Mouse (Mus musculus) limb, embryonic 11.5 days (tissue): ENCODE data around the gene Rnf215. TPM values are rescaled to one million over a fixed set of nuclear protein-coding genes. Genes with fewer than 3 reads are reported as not detected.

ENCODE experiments used
- ATAC-seq: fragments of 200-750 bp; cut with Nextera tagmentation; 2 replicates; pipeline ENCODE4 v1.8.0; 2017; ENCODE audit warnings: low read depth; ENCODE audit not compliant: insufficient number of reproducible peaks, low FRiP score, low TSS enrichment
- DNase-seq: peaks from one replicate; pipeline ENCODE4 v3.0.0-alpha.2; 2015; ENCODE audit warnings: low spot score
- H3K27ac ChIP-seq: fragments of 300-500 bp; sonication (generic); replicated peaks from 2 replicates; pipeline ENCODE4 v1.5.1; 2014; ENCODE audit warnings: low read depth, mild to moderate bottlenecking, low read length
- H3K27me3 ChIP-seq: fragments of 300-500 bp; sonication (generic); 2 replicates; pipeline ENCODE4 v1.6.1; 2014; ENCODE audit warnings: mild to moderate bottlenecking, low read length, mixed read lengths; ENCODE audit not compliant: control insufficient read depth, insufficient read depth
- H3K36me3 ChIP-seq: fragments of 300-500 bp; sonication (generic); 2 replicates; pipeline ENCODE4 v1.6.1; 2014; ENCODE audit warnings: mild to moderate bottlenecking, low read length, moderate library complexity, mixed read lengths; ENCODE audit not compliant: control insufficient read depth, insufficient read depth
- H3K4me1 ChIP-seq: fragments of 300-500 bp; sonication (generic); 2 replicates; pipeline ENCODE4 v1.6.1; 2014; ENCODE audit warnings: low read length, mixed read lengths; ENCODE audit not compliant: control insufficient read depth, insufficient read depth
- H3K4me2 ChIP-seq: fragments of 300-500 bp; sonication (generic); 2 replicates; pipeline ENCODE4 v1.6.1; 2014; ENCODE audit warnings: low read depth, mild to moderate bottlenecking, moderate library complexity; ENCODE audit not compliant: severe bottlenecking
- H3K4me3 ChIP-seq: fragments of 300-500 bp; sonication (generic); 2 replicates; pipeline ENCODE4 v1.5.1; 2014; ENCODE audit warnings: low read depth, low read length
- H3K9ac ChIP-seq: fragments of 300-500 bp; sonication (generic); 2 replicates; pipeline ENCODE4 v1.6.1; 2014; ENCODE audit warnings: mild to moderate bottlenecking, low read length
- H3K9me3 ChIP-seq: fragments of 300-500 bp; sonication (generic); 2 replicates; pipeline ENCODE4 v1.6.1; 2016; ENCODE audit warnings: low read length; ENCODE audit not compliant: control insufficient read depth
- WGBS: fragments of 180-500 bp; shearing (Covaris S2); extraction: QIAGEN DNeasy Blood & Tissue Kit; methylation state at CpG from one replicate; pipeline ENCODE4 v1.1.7; 2014; 5-methylcytosine and 5-hydroxymethylcytosine counted together
- polyA plus RNA-seq: library from polyadenylated mRNA; unstranded; fragments of >200 nt; fragmentation: Nextera tagmentation; extraction: Ambion mirVana; gene quantifications from 2 replicates; pipeline ENCODE4 v1.2.1, GENCODE M21; 2014

The Rnf215 gene
- polyA plus RNA-seq, result 24.3 and 28.9 TPM in 2 replicates

- Histone ChIP-seq H3K27ac (peak within 1 kb of the TSS; percentile 36; the same call in 1 of the 2 replicates), H3K4me1 (peaks cover 5% of the 10 kb centered on the region; the same call in 1 of the 2 replicates), H3K36me3 (0 out of 2 replicates have a peak, but pooled peaks cover 2% of the 10 kb centered on the region), H3K4me2 (peak within 1 kb of the TSS; percentile 75), H3K9me3 (no peaks in the 10 kb centered on the region; the same call in 1 of the 2 replicates), H3K4me3 (peak within 1 kb of the TSS; percentile 89), H3K9ac (peak within 1 kb of the TSS; percentile 96), H3K27me3 (no peaks in the 10 kb centered on the region)
- peak; percentile 96 for DNase-seq
- peak; percentile 85 for ATAC-seq
- WGBS, result 4% methylated on average over 62 of the region's 66 CpGs
Measured at GRCm38 (mm10) chr11:4134986-4135935, at the start of gene Rnf215. Gene Rnf215, plus strand, starts transcription at chr11:4135202.

DNA sequence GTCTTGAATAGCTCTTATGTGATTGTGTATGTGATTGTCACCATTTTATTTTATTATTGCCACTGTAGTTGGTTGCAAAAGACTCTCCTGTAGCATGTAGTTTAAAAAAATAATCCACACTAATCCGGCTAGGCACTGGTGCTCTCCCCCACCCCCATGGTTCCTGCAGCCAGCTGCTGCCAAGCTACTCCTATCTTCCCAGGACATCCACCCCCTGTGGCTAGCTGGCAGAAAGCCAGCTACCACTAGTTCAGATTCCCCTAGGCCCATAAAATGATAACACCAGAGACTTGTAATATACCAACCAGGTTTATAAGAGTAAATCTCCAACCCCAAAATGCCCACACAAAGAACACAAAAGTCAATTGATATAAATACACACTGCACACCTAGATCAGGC, 48.8 kb upstream of the Rnf215 start:
- Histone ChIP-seq H3K9me3 (no peaks in the 10 kb centered on the region), H3K27ac (no peak overlapping the region), H3K4me1 (no peaks in the 10 kb centered on the region), H3K36me3 (peaks cover 5% of the 10 kb centered on the region), H3K4me3 (no peak overlapping the region), H3K27me3 (no peaks in the 10 kb centered on the region), H3K4me2 (no peak overlapping the region), H3K9ac (no peak overlapping the region)
- DNase-seq (no peak), ATAC-seq (no peak)
- 81% methylated on average over 1 of the region's 1 CpGs for WGBS

- no peak for ATAC-seq
- Histone ChIP-seq H3K9me3 (no peaks in the 10 kb centered on the region), H3K27me3 (no peaks in the 10 kb centered on the region), H3K36me3 (peaks cover 11% of the 10 kb centered on the region), H3K9ac (no peak overlapping the region), H3K27ac (no peak overlapping the region), H3K4me2 (no peak overlapping the region), H3K4me3 (no peak overlapping the region), H3K4me1 (no peaks in the 10 kb centered on the region)
- no peak for DNase-seq
- 77% methylated on average over 2 of the region's 2 CpGs for WGBS
Measured at GRCm38 (mm10) chr11:4087267-4087666, 47.7 kb upstream of the Rnf215 start.

DNA sequence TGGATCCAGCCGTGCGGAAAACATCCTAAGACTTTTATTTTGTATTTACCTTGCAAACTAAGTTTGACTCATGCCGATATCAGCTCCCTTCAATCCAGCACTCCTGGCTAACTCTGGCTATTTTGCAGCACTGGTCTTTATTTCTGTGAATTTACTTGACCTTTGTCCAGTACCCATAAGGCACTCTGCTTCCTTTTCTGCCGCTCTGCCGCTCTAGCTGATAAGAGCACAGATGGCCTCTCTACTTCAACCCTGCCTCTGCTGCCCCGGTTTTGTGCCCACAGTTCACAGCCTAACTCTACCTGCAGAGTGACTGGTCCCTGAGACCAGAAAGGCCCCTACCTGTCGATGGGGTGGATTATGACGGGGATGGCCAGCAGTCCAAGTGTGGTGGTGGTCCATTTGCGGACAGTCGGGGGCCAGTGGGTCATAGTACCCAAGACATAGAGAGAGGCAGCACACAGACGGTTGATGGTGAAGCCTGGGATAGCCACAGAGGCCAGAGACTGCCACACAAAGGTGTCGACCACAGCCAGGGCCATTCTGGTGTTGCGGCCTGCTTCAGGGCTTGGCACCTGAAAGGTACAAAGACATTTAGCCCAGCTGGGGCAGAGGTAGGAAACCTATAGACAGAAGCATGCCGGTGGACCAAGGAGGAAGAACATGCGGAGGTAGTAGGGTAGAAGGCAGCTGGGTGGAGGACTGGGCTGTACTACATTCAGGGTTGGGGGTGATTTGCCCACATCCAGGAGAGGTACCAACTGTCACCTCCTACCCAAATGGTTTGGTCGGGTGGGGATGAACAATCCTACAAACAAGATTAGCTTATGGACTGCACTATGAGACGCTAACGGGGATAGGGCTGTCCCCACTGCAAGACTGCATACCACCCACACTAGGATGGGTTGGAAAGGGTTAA, 41.3 kb upstream of the Rnf215 start:
- H3K27ac ChIP-seq, result no peak overlapping the region
- WGBS, result 88% methylated on average over 18 of the region's 18 CpGs
- peaks cover 11% of the 10 kb centered on the region for H3K36me3 ChIP-seq
- no peaks in the 10 kb centered on the region for H3K9me3 ChIP-seq
- H3K9ac ChIP-seq, result no peak overlapping the region
- DNase-seq (no peak), ATAC-seq (no peak)
- H3K4me2 ChIP-seq, result no peak overlapping the region
- H3K27me3 ChIP-seq, result no peaks in the 10 kb centered on the region
- H3K4me3 ChIP-seq, result no peak overlapping the region
- H3K4me1 ChIP-seq, result peaks cover 15% of the 10 kb centered on the region

DNA sequence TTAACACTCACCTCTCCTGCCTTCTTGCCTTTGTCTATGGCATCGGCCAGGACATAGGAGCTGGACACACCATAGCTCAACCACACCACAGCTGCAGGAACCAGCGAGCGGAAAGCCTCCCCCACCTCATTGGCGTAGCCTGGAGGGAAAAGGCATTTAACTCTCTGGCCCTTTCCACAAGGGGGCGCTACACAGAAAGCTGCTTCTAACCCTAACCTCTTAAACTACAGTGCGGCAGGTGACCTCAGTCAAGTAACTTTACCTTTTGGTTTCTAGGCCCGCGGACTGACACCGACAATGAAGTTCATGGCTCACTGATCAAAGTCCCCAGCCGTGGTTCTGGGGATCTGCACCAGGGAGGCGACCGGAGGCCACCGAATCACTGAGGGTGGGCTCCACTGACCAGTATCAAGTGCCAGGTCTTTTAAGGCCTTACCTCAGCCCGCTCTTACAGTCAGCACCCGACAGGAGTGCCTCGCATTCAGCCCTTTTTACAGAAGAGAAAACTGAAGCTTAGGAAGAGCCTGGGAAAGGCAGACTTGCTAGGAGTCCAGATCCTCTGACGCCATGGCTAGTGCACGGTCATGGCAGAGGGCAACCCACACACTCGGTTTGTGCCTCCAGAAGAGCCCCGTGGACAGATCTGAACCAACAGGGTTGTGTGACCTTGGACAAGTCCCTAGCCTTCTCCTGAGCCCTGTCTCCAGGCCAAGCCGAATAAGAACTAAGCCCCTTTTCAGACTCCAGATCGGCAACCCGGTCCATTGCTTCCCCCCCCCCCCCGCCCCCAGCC, 40.4 kb upstream of the Rnf215 start:
- no peaks in the 10 kb centered on the region for H3K9me3 ChIP-seq
- no peaks in the 10 kb centered on the region for H3K27me3 ChIP-seq
- H3K4me3 ChIP-seq, result peak overlapping the region; percentile 49
- ATAC-seq, result no peak
- 0 out of 2 replicates have a peak overlapping the region, but pooled peaks have one; percentile 9 for H3K27ac ChIP-seq
- H3K36me3 ChIP-seq, result peaks cover 11% of the 10 kb centered on the region
- H3K4me1 ChIP-seq, result peaks cover 15% of the 10 kb centered on the region
- WGBS, result 9% methylated on average over 23 of the region's 24 CpGs
- peak overlapping the region; percentile 46 for H3K4me2 ChIP-seq
- peak overlapping the region; percentile 52 for H3K9ac ChIP-seq
- peak; percentile 76 for DNase-seq

- DNase-seq (peak; percentile 71), ATAC-seq (no peak)
- Histone ChIP-seq H3K9ac (peak within 1 kb of the TSS; percentile 55), H3K4me1 (peaks cover 15% of the 10 kb centered on the region), H3K4me2 (peak within 1 kb of the TSS; percentile 72), H3K27me3 (no peaks in the 10 kb centered on the region), H3K27ac (peak within 1 kb of the TSS; percentile 67), H3K9me3 (no peaks in the 10 kb centered on the region), H3K4me3 (peak within 1 kb of the TSS; percentile 49), H3K36me3 (peaks cover 11% of the 10 kb centered on the region)
- WGBS, result 8% methylated on average over 34 of the region's 34 CpGs
Measured at GRCm38 (mm10) chr11:4095171-4096053, 39.6 kb upstream of the Rnf215 start, which contains the start of gene Mtfp1. Gene Mtfp1, minus strand, starts transcription at chr11:4095445.
